Mouse (Mus musculus): ENCODE measurements around the gene Gm20422.
"Not testable (repeated sequence)": the region's sequence is repeated elsewhere in the genome, so short reads cannot be mapped to it uniquely, and the experiment has no call there.

The Gm20422 gene

GRCm38 (mm10) chr8:69710624-69711023, 64.1 kb downstream of the Gm20422 start, which contains the start of gene Zfp869:
Gene Zfp869, minus strand, starts transcription at chr8:69710724.
- not testable (repeated sequence) for DNase-seq (ENCODE audit: low read depth, low spot score)

GRCm38 (mm10) chr8:69701810-69702209, 72.9 kb downstream of the Gm20422 start:
- DNase-seq (ENCODE audit: low read depth, low spot score), result no peak

Data from retina, adult 2 months (tissue).